Mouse (Mus musculus) left cerebral cortex, postnatal 36 days (tissue): Measurements from ENCODE around the gene Zfp184. TPM values are rescaled to one million over a fixed set of nuclear protein-coding genes. Genes with fewer than 3 reads are reported as not detected.

Experiments used
- DNase-seq, 2 experiments: peaks; one replicate each; pipeline ENCODE4 v3.0.0; 2021 to 2022; ENCODE audit warnings: low spot score in 2 of 2, mixed read lengths in 1 of 2
- intact Hi-C: fragments of 180-260 bp; cut with DNase I; formaldehyde crosslinking; loops from one replicate; pipeline ENCODE4 v1.15.1; 2025
- microRNA-seq: library from miRNA; unstranded; fragments of <30 nt; microRNA quantifications from one replicate; pipeline ENCODE4 v1.2.0, GENCODE M21; 2022
- total RNA-seq, 2 experiments: library from RNA; stranded (reverse); gene quantifications; 2 replicates each; pipeline ENCODE4 v1.2.3; 2021

The Zfp184 gene
- total RNA-seq, 2 experiments from 2014 or later = 3.7 to 4.2 TPM

DNA sequence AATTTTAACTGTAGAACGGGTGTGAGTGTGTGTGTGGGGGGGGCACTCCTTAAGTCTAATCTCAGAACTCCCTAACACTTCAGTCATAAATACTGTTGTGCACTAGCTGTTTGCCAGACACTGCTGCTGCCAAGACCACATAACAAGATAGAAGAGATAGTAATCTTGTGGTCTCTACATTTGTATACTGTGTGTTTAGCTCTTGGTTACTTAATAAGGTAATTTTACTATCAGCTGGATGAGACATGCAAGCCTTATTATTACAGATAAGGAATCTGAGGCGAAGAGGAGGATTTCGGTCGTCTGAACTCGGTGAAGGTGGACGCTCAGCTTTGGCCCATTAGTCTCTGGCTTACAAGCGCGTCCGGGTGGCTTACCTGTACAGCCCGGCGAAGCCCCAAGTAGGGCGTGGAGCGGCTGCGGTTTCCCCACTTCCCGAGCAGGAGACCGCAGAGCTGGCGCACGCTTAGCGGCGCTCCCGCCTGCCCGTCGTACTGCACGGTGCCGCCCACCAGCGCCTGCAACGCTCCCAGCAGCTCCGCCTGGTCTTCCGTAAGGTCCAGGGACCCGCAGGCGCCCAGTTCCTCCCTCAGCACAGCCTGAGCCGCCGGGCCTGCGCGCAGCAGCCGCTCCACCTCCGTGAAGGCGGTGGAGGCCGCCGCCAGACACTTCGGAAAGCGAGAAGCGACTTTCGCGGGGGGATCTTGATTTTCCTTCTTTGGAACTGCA is 60.9 kb downstream of the Zfp184 start:
- intact Hi-C loops = no loop called here
- DNase-seq = peak in 1 of 2 experiments; percentile 36

DNA sequence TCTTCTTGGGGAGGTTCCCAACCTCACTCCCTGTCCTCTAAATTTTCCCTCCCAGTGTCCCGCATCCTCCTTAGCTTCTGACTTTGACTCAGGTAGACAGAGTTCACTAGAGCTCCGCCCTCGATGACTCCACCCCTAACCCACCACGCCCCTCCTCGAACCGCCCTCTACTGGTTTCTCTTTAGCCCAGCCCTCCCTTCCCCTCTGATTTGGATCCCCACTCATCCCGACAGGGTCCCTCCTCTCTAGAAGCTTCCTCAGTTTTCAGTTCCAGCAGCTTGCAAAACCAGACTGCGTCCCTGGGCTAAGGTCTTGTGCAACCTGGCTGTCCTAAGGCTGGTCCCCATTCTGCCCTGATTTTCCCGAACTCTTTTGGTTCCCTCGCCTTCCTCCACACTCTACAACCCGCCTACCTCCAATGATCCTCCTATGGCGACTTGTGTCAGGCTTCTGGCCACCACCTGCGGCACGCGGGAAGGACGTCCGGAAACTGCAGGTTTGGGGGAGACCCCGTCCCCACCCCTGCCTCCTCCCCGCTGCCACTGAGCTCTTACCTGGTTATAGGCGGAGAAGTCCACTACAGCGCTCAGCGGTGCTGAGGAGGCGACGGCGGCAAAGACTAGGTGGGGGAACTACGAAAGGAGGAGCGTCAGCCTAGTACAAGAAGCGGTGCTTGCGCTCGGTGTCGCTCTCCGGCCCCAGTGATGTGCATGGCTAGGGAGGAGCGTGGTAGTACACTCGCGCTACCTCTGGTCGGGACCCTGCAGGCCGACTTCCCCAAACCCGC is 61.6 kb downstream of the Zfp184 start:
- intact Hi-C loops = no loop called here
- no peak for DNase-seq

- no peak for DNase-seq
- intact Hi-C loops = no loop called here
Measured at GRCm38 (mm10) chr13:22007121-22007510, 62.2 kb downstream of the Zfp184 start.

DNA sequence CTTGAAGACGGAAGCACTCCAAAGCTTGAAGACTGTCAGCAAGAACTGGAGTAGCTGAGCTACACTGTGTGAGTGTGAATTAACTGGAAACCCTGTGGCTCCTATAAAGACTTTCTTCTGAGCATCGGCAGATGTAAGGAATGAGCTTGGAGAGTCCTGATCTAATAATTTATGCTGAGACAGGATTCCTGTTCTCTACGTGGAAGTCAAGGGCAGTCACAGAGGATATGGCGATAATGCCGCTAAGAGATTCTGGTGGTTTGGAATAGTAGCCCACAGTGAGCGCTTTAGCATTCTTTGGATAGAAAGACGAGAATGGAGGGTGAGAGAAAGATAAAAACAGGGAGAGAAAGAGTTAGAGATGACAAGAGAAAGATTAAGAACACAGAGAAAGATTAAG is 63.0 kb downstream of the Zfp184 start:
- DNase-seq = no peak
- intact Hi-C loops = no loop called here

GRCm38 (mm10) chr13:22008707-22009106 is 63.8 kb downstream of the Zfp184 start:
- DNase-seq = no peak
- intact Hi-C loops = no loop called here

DNA sequence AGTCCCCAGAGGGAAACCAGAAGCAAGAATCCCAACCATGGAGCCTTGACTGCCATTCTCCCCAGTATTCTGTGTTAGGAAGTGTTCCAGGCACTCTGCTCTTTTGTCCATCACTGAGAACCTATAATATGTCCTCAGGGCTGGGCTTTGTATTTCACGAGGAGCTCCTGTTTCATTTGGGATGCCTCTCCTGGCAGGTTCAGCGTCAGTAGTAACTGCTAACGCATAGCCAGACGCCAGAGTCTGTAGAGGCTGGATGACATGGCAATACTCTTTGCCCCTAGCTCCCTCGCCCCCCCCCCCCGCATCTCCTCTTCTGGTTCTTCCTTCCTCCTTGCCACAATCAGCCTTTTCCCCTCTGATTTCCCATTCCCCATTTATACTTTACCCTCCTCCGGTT is 64.7 kb downstream of the Zfp184 start, which contains the start of gene Prss16:
Prss16 (minus strand) TSS at position 101 of the 400 bp plus-strand sequence.
- DNase-seq = no peak
- intact Hi-C loops = no loop called here

Small RNA genes lying within 50 kb of the gene (microRNA-seq; reads per million reads assigned to microRNA genes)
- gene Gm44456 = 1.3 reads per million
- gene Mir1983 = 1,099 reads per million, percentile 78 among the genes with 10 or more reads in this experiment

Other genes with a start within 250 kb of the Zfp184 start
- not detected for gene Olfr1359, start 247.0 kb upstream of the Zfp184 start, total RNA-seq
- 10 to 100 TPM; 25.8 to 35.2 TPM for gene Hist1h2bl, start 229.0 kb upstream of the Zfp184 start, total RNA-seq
- gene Hist1h2ai, start 228.7 kb upstream of the Zfp184 start, total RNA-seq = 10 to 100 TPM; 26.5 to 66.3 TPM
- 10 to 100 TPM; 73.2 to 76.4 TPM for gene Hist1h3h, start 227.4 kb upstream of the Zfp184 start, total RNA-seq
- 1 to 10 TPM; 4.0 to 5.5 TPM for gene Hist1h2bm, start 223.1 kb upstream of the Zfp184 start, total RNA-seq
- 10 to 100 TPM; 16.7 to 20.3 TPM for gene Hist1h4j, start 210.0 kb upstream of the Zfp184 start, total RNA-seq
- 100 to 1,000 TPM; 409 to 465 TPM for gene Hist1h4k, start 194.6 kb upstream of the Zfp184 start, total RNA-seq
- 10 to 100 TPM; 14.8 to 15.0 TPM for gene Hist1h2ak, start 191.3 kb upstream of the Zfp184 start, total RNA-seq
- 10 to 100 TPM in 1 of 2 experiments, 1 to 10 TPM in 1; 8.2 to 10.1 TPM for gene Hist1h2bn, start 191.0 kb upstream of the Zfp184 start, total RNA-seq
- gene Hist1h1b, start 164.5 kb upstream of the Zfp184 start, total RNA-seq = 10 to 100 TPM in 1 of 2 experiments, 1 to 10 TPM in 1; 8.2 to 10.1 TPM
- 10 to 100 TPM; 55.4 to 73.3 TPM for gene Hist1h3i, start 161.7 kb upstream of the Zfp184 start, total RNA-seq
- not detected for gene Hist1h2an, start 157.9 kb upstream of the Zfp184 start, total RNA-seq
- gene Hist1h2bp, start 157.6 kb upstream of the Zfp184 start, total RNA-seq = 1 to 10 TPM; 8.0 to 8.4 TPM
- gene Hist1h2bq, start 134.9 kb upstream of the Zfp184 start, total RNA-seq = 10 to 100 TPM; 36.0 to 39.3 TPM
- 10 to 100 TPM; 12.4 to 22.5 TPM for gene Hist1h2ao, start 134.6 kb upstream of the Zfp184 start, total RNA-seq
- 100 to 1,000 TPM; 258 to 294 TPM for gene Hist1h4m, start 133.3 kb upstream of the Zfp184 start, total RNA-seq
- gene Hist1h4n, start 112.9 kb upstream of the Zfp184 start, total RNA-seq = 10 to 100 TPM; 21.3 to 23.4 TPM
- 10 to 100 TPM; 20.2 to 20.7 TPM for gene Hist1h2ap, start 111.6 kb upstream of the Zfp184 start, total RNA-seq
- gene Hist1h2br, start 111.4 kb upstream of the Zfp184 start, total RNA-seq = 10 to 100 TPM; 35.5 to 38.8 TPM
- gene Pom121l2, start 36.1 kb downstream of the Zfp184 start, total RNA-seq = not detected
- 1 to 10 TPM in 1 of 2 experiments, under 1 TPM in 1; 0.34 to 1.1 TPM for gene Prss16, start 64.6 kb downstream of the Zfp184 start, total RNA-seq
- 10 to 100 TPM; 24.6 to 42.5 TPM for gene Hist1h2ah, start 90.5 kb downstream of the Zfp184 start, total RNA-seq
- gene Hist1h2bk, start 90.8 kb downstream of the Zfp184 start, total RNA-seq = 10 to 100 TPM; 13.0 to 13.3 TPM
- 10 to 100 TPM; 65.2 to 73.2 TPM for gene Hist1h4i, start 96.3 kb downstream of the Zfp184 start, total RNA-seq
- gene Hist1h2ag, start 97.8 kb downstream of the Zfp184 start, total RNA-seq = 10 to 100 TPM in 1 of 2 experiments, 1 to 10 TPM in 1; 8.3 to 11.2 TPM
- 10 to 100 TPM; 11.8 to 12.9 TPM for gene Hist1h2bj, start 98.1 kb downstream of the Zfp184 start, total RNA-seq
- gene Vmn1r188, start 139.3 kb downstream of the Zfp184 start, total RNA-seq = not detected
- gene Vmn1r189, start 160.7 kb downstream of the Zfp184 start, total RNA-seq = not detected
- gene Vmn1r191, start 238.9 kb downstream of the Zfp184 start, total RNA-seq = not detected
- not detected for gene Vmn1r192, start 246.0 kb downstream of the Zfp184 start, total RNA-seq